Mouse (Mus musculus) CH12.LX (cell line): ENCODE results near the gene Ndufv1.

Experiments used
- BHLHE40 ChIP-seq: IDR thresholded peaks from 2 replicates; pipeline ENCODE4 v1.6.1; 2011; ENCODE audit warnings: mild to moderate bottlenecking, low read depth, low read length, improper control_type of control experiment
- CHD2 ChIP-seq: IDR thresholded peaks from 2 replicates; pipeline ENCODE4 v1.6.1; 2011; ENCODE audit warnings: low read length, improper control_type of control experiment
- CTCF ChIP-seq, 2 experiments: IDR thresholded peaks in 1 of 2; conservative IDR thresholded peaks in 1 of 2; 2 replicates each; pipeline ENCODE4 v1.5.1; 2011 to 2012; ENCODE audit warnings: low read depth in 2 of 2, low read length in 2 of 2, improper control_type of control experiment in 1 of 2, inconsistent platforms in 1 of 2, mild to moderate bottlenecking in 1 of 2, moderate library complexity in 1 of 2
- E2F4 ChIP-seq: IDR thresholded peaks from 2 replicates; pipeline ENCODE4 v1.6.1; 2011; ENCODE audit warnings: low read depth, low read length, improper control_type of control experiment; ENCODE audit not compliant: insufficient replicate concordance
- EP300 ChIP-seq: IDR thresholded peaks from 2 replicates; pipeline ENCODE4 v1.6.1; 2011; ENCODE audit warnings: low read length, improper control_type of control experiment
- GABPA ChIP-seq: IDR thresholded peaks from 2 replicates; pipeline ENCODE4 v1.6.1; 2012; ENCODE audit warnings: low read depth, low read length, improper control_type of control experiment, inconsistent platforms; ENCODE audit not compliant: insufficient replicate concordance
- MAX ChIP-seq: IDR thresholded peaks from 2 replicates; pipeline ENCODE4 v1.6.1; 2011; ENCODE audit warnings: low read length, improper control_type of control experiment
- POLR2A ChIP-seq: IDR thresholded peaks from 2 replicates; pipeline ENCODE4 v1.6.1; 2011; ENCODE audit warnings: low read depth, mild to moderate bottlenecking, improper control_type of control experiment, low read length
- RCOR1 ChIP-seq: conservative IDR thresholded peaks from 2 replicates; pipeline ENCODE4 v1.6.1; 2012; ENCODE audit warnings: low read depth, mild to moderate bottlenecking, inconsistent platforms, low read length, improper control_type of control experiment
- TCF12 ChIP-seq: IDR thresholded peaks from 2 replicates; pipeline ENCODE4 v1.6.1; 2014; ENCODE audit warnings: low read depth, mild to moderate bottlenecking, inconsistent platforms, low read length, improper control_type of control experiment
- USF2 ChIP-seq: conservative IDR thresholded peaks from 2 replicates; pipeline ENCODE4 v1.6.1; 2011; ENCODE audit warnings: low read depth, low read length, improper control_type of control experiment
- ZC3H11A ChIP-seq: IDR thresholded peaks from 2 replicates; pipeline ENCODE4 v1.6.1; 2012; ENCODE audit warnings: low read depth, mild to moderate bottlenecking, inconsistent platforms, low read length, improper control_type of control experiment

DNA sequence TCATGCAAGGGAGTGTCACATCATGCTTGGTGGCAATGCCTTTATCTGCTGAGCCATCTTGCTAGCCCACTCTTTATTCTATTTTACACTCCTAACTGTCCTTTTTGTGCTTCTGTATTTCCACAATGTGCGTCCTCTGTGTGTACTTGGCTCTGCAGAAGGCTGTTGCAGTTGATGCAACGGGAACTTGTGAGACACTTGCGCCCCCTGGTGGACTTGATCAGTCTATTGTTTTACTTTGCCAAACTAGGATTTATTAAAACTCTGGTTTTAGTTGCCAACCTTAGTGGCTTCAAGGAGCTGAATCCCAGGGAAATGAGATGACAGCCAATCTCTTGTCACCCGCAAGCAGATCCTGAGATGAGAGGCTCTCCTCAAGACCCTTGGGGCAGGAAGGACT, 35.3 kb upstream of the Ndufv1 start:
- TF ChIP-seq POLR2A = no peak
- TF ChIP-seq CTCF (conservative IDR thresholded peaks at IDR 0.05 in 1 of 2, IDR thresholded peaks at IDR 0.05 in 1 of 2; ENCODE audit: low read depth in 2 of 2, low read length in 2 of 2) = peak; percentile 45 to 90; a peak in 3 of 4 replicates
- TF ChIP-seq USF2 = no peak
- no peak for TF ChIP-seq CHD2
- TF ChIP-seq RCOR1 = no peak
- no peak for TF ChIP-seq TCF12
- TF ChIP-seq GABPA = no peak
- no peak for TF ChIP-seq MAX
- TF ChIP-seq E2F4 = no peak
- no peak for TF ChIP-seq EP300
- TF ChIP-seq BHLHE40 = no peak
- peak; percentile 78 for TF ChIP-seq ZC3H11A
